8 mouse cellular contexts compared by ENCODE assay signal in genomic region chr6:34879911-34880475, GRCm38 (mm10). TPM values are rescaled to one million over a fixed set of nuclear protein-coding genes. Genes with fewer than 3 reads are reported as not detected.
DNase-seq lines count a peak whose midpoint lies in the region; ATAC-seq and TF ChIP-seq lines count a peak whose summit lies in the region.
"Had no signal": no experiment of that assay in that cellular context is flagged by ENCODE, and none has a peak within 500 bp of the region (broad histone marks: within the 10 kb centered on the region; RNA-seq: fewer than 3 reads in every experiment).

No protein-coding gene starts in this region.

- no peak overlapping the region for H3K9ac ChIP-seq in midbrain, postnatal 0 days (replicated peaks; ENCODE audit: low read length, poor library complexity, severe bottlenecking)
- no peak overlapping the region; the same call in 1 of the 2 replicates for H3K9ac ChIP-seq in embryonic facial prominence, embryonic 11.5 days (replicated peaks; ENCODE audit: low read length)

- no peak for ATAC-seq in midbrain, postnatal 0 days (ENCODE audit: low FRiP score)
- no peak for ATAC-seq in embryonic facial prominence, embryonic 11.5 days (replicated peaks; ENCODE audit: insufficient number of reproducible peaks, low FRiP score, low TSS enrichment, low read depth)

- 58% methylated on average over 6 of the region's 6 CpGs for WGBS in midbrain, postnatal 0 days
- 59% methylated on average over 6 of the region's 6 CpGs for WGBS in midbrain, embryonic 10.5 days
- WGBS in embryonic facial prominence, embryonic 11.5 days, result 49% methylated on average over 6 of the region's 6 CpGs

- no peak overlapping the region for H3K4me2 ChIP-seq in midbrain, postnatal 0 days (ENCODE audit: low read depth, low read length, poor library complexity, severe bottlenecking)
- H3K4me2 ChIP-seq in embryonic facial prominence, embryonic 11.5 days (ENCODE audit: low read depth, low read length), result no peak overlapping the region

- H3K27ac ChIP-seq in midbrain, postnatal 0 days (ENCODE audit: low read depth, low read length), result no peak overlapping the region
- H3K27ac ChIP-seq in midbrain, embryonic 10.5 days (replicated peaks), result no peak overlapping the region
- H3K27ac ChIP-seq in embryonic facial prominence, embryonic 11.5 days (replicated peaks; ENCODE audit: low read depth, low read length), result no peak overlapping the region

- H3K4me3 ChIP-seq in midbrain, postnatal 0 days (ENCODE audit: low read depth, low read length), result no peak overlapping the region
- H3K4me3 ChIP-seq in midbrain, embryonic 10.5 days, result no peak overlapping the region
- H3K4me3 ChIP-seq in embryonic facial prominence, embryonic 11.5 days (ENCODE audit: low read depth, low read length), result no peak overlapping the region

- peaks cover 9% of the 10 kb centered on the region; the same call in 1 of the 2 replicates for H3K4me1 ChIP-seq in midbrain, postnatal 0 days (ENCODE audit: insufficient read depth, low read length)
- peaks cover 32% of the 10 kb centered on the region for H3K4me1 ChIP-seq in midbrain, embryonic 10.5 days
- no peaks in the 10 kb centered on the region; the same call in 1 of the 2 replicates for H3K4me1 ChIP-seq in embryonic facial prominence, embryonic 11.5 days (ENCODE audit: control insufficient read depth, insufficient read depth, low read length)

- H3K36me3 ChIP-seq in midbrain, postnatal 0 days (ENCODE audit: insufficient read depth, low read length), result peaks cover 20% of the 10 kb centered on the region
- peaks cover 71% of the 10 kb centered on the region for H3K36me3 ChIP-seq in midbrain, embryonic 10.5 days
- H3K36me3 ChIP-seq in embryonic facial prominence, embryonic 11.5 days (replicated peaks; ENCODE audit: control insufficient read depth, insufficient read depth, low read depth, low read length), result 0 out of 2 replicates have a peak, but pooled peaks cover 2% of the 10 kb centered on the region

- no peaks in the 10 kb centered on the region for H3K27me3 ChIP-seq in midbrain, postnatal 0 days (ENCODE audit: insufficient read depth, low read length)
- H3K27me3 ChIP-seq in midbrain, embryonic 10.5 days (ENCODE audit: low read depth, poor library complexity, severe bottlenecking), result no peaks in the 10 kb centered on the region
- no peaks in the 10 kb centered on the region for H3K27me3 ChIP-seq in embryonic facial prominence, embryonic 11.5 days (ENCODE audit: control insufficient read depth, insufficient read depth, low read length)

- intact Hi-C loops in left cerebral cortex, postnatal 36 days (cut with DNase I), result loop anchor here (2.0 to 10.0 kb wide), 3 partner anchors 32 to 365 kb away; partner anchors contain the start of genes Agbl3 and Wdr91

- peak; percentile 64 for DNase-seq in midbrain, postnatal 0 days (ENCODE audit: low spot score)
- no peak for DNase-seq in midbrain, embryonic 10.5 days (ENCODE audit: low spot score)
- peak; percentile 59 to 61 for DNase-seq in adrenal gland, postnatal 36 days
- peak; percentile 37 for DNase-seq in embryonic facial prominence, embryonic 11.5 days (ENCODE audit: low spot score)
- DNase-seq in left cerebral cortex, postnatal 36 days (ENCODE audit: low spot score in 2 of 2), result peak; percentile 46 to 53
- peak; percentile 52 for DNase-seq in right cerebral cortex, postnatal 25 days
- DNase-seq in urinary bladder, adult 2 months (ENCODE audit: low spot score), result no peak

- TF ChIP-seq CTCF in midbrain, postnatal 0 days (IDR thresholded peaks at IDR 0.05), result peak; percentile 72

- H3K9me3 ChIP-seq in midbrain, postnatal 0 days (ENCODE audit: low read length), result no peaks in the 10 kb centered on the region
- H3K9me3 ChIP-seq in midbrain, embryonic 10.5 days (replicated peaks), result no peaks in the 10 kb centered on the region
- no peaks in the 10 kb centered on the region for H3K9me3 ChIP-seq in embryonic facial prominence, embryonic 11.5 days (replicated peaks; ENCODE audit: control insufficient read depth, low read length)

RNA-seq across cellular contexts. Expression of gene Cyren, which starts 2.1 kb away (rescaled TPM):
- total RNA-seq in midbrain, postnatal 0 days (2014; rRNA removed), result 2.8 and 6.0 TPM in 2 replicates
- polyA plus RNA-seq in midbrain, postnatal 0 days (2015; fragmentation: Nextera tagmentation; extraction: Ambion mirVana), result 4.8 and 4.9 TPM in 2 replicates
- polyA plus RNA-seq in midbrain, embryonic 10.5 days (2016; fragmentation: Nextera tagmentation; extraction: Ambion mirVana), result 17.0 and 17.7 TPM in 2 replicates
- total RNA-seq in adrenal gland, postnatal 36 days (2021), result 1 to 10 TPM; 5.3 to 9.6 TPM
- polyA plus RNA-seq in embryonic facial prominence, embryonic 11.5 days (2014; fragmentation: Nextera tagmentation; extraction: Ambion mirVana), result 10.9 and 14.2 TPM in 2 replicates
- 1 to 10 TPM; 4.0 to 5.1 TPM for total RNA-seq in left cerebral cortex, postnatal 36 days (2021)
- 8.1 and 9.1 TPM in 2 replicates for polyA plus RNA-seq in urinary bladder, adult 2 months (2012; rRNA removed)

RNA-seq across cellular contexts. Expression of gene Tmem140, which starts 17.0 kb away (rescaled TPM):
- 2.5 and 2.8 TPM in 2 replicates for total RNA-seq in midbrain, postnatal 0 days (2014; rRNA removed)
- 0.46 and 0.67 TPM in 2 replicates for polyA plus RNA-seq in midbrain, postnatal 0 days (2015; fragmentation: Nextera tagmentation; extraction: Ambion mirVana)
- 1.9 and 2.1 TPM in 2 replicates for polyA plus RNA-seq in midbrain, embryonic 10.5 days (2016; fragmentation: Nextera tagmentation; extraction: Ambion mirVana)
- 10 to 100 TPM; 30.6 to 32.5 TPM for total RNA-seq in adrenal gland, postnatal 36 days (2021)
- polyA plus RNA-seq in embryonic facial prominence, embryonic 11.5 days (2014; fragmentation: Nextera tagmentation; extraction: Ambion mirVana), result 1.2 and 1.5 TPM in 2 replicates
- total RNA-seq in left cerebral cortex, postnatal 36 days (2021), result 1 to 10 TPM; 3.1 to 3.5 TPM
- polyA plus RNA-seq in urinary bladder, adult 2 months (2012; rRNA removed), result 18.3 and 19.8 TPM in 2 replicates

RNA-seq across cellular contexts. Expression of gene Wdr91, which starts 30.7 kb away (rescaled TPM):
- total RNA-seq in midbrain, postnatal 0 days (2014; rRNA removed), result 46.2 and 52.6 TPM in 2 replicates
- 17.7 and 19.1 TPM in 2 replicates for polyA plus RNA-seq in midbrain, postnatal 0 days (2015; fragmentation: Nextera tagmentation; extraction: Ambion mirVana)
- polyA plus RNA-seq in midbrain, embryonic 10.5 days (2016; fragmentation: Nextera tagmentation; extraction: Ambion mirVana), result 11.4 and 13.0 TPM in 2 replicates
- 10 to 100 TPM; 13.9 to 14.9 TPM for total RNA-seq in adrenal gland, postnatal 36 days (2021)
- 11.9 and 12.6 TPM in 2 replicates for polyA plus RNA-seq in embryonic facial prominence, embryonic 11.5 days (2014; fragmentation: Nextera tagmentation; extraction: Ambion mirVana)
- total RNA-seq in left cerebral cortex, postnatal 36 days (2021), result 10 to 100 TPM; 33.4 to 34.6 TPM
- polyA plus RNA-seq in urinary bladder, adult 2 months (2012; rRNA removed), result 12.7 and 13.6 TPM in 2 replicates

RNA-seq across cellular contexts. Expression of gene Stra8, which starts 40.0 kb away (rescaled TPM):
- not detected in 2 replicates for total RNA-seq in midbrain, postnatal 0 days (2014; rRNA removed)
- not detected in 2 replicates for polyA plus RNA-seq in midbrain, postnatal 0 days (2015; fragmentation: Nextera tagmentation; extraction: Ambion mirVana)
- not detected in 2 replicates for polyA plus RNA-seq in midbrain, embryonic 10.5 days (2016; fragmentation: Nextera tagmentation; extraction: Ambion mirVana)
- not detected for total RNA-seq in adrenal gland, postnatal 36 days (2021)
- polyA plus RNA-seq in embryonic facial prominence, embryonic 11.5 days (2014; fragmentation: Nextera tagmentation; extraction: Ambion mirVana), result not detected in 2 replicates
- total RNA-seq in left cerebral cortex, postnatal 36 days (2021), result not detected
- not detected in 2 replicates for polyA plus RNA-seq in urinary bladder, adult 2 months (2012; rRNA removed)
- polyA plus RNA-seq: stomach, embryonic 14.5 days had no signal

Comparison
In these comparisons a context has a peak if more than half of its experiments do, and no peak if none do; other contexts are left out.
1. DNase-seq: peak in midbrain, postnatal 0 days (single experiment), adrenal gland, postnatal 36 days (2 of 2), embryonic facial prominence, embryonic 11.5 days (single experiment), left cerebral cortex, postnatal 36 days (2 of 2) and right cerebral cortex, postnatal 25 days (single experiment); none in midbrain, embryonic 10.5 days (single experiment) and urinary bladder, adult 2 months (single experiment).